Mouse (Mus musculus) olfactory bulb, adult 2 months (tissue): Measurements from ENCODE around the gene Aasdh.

Source experiments
- CTCF ChIP-seq: fragments of 200-500 bp; IDR thresholded peaks from 2 replicates; pipeline ENCODE4 v1.5.1; 2012; ENCODE audit warnings: low read depth, mild to moderate bottlenecking, low read length, moderate library complexity; ENCODE audit not compliant: insufficient read depth
- POLR2A ChIP-seq: fragments of 200-500 bp; IDR thresholded peaks from 2 replicates; pipeline ENCODE4 v1.6.1; 2012; ENCODE audit warnings: mild to moderate bottlenecking, low read depth, low read length, moderate library complexity; ENCODE audit not compliant: insufficient read depth

- TF ChIP-seq POLR2A, result no peak
- TF ChIP-seq CTCF, result no peak
Measured at GRCm38 (mm10) chr5:76837018-76837417, 68.3 kb downstream of the Aasdh start.
